Mouse (Mus musculus) gastrocnemius, postnatal 4 days (tissue): Measurements from ENCODE around the gene Cabin1. TPM values are rescaled to one million over a fixed set of nuclear protein-coding genes. Genes with fewer than 3 reads are reported as not detected.

Experiments used
- DNase-seq, 2 experiments: peaks; one replicate each; pipeline ENCODE4 v3.0.0; 2021 to 2022; ENCODE audit warnings: low spot score in 2 of 2, mixed read lengths in 2 of 2
- total RNA-seq, 2 experiments: library from RNA; stranded (reverse); gene quantifications; 2 replicates each; pipeline ENCODE4 v1.2.3; 2021

Cabin1 gene
- total RNA-seq, 2 experiments from 2014 or later, result 29.1 to 30.4 TPM

DNA sequence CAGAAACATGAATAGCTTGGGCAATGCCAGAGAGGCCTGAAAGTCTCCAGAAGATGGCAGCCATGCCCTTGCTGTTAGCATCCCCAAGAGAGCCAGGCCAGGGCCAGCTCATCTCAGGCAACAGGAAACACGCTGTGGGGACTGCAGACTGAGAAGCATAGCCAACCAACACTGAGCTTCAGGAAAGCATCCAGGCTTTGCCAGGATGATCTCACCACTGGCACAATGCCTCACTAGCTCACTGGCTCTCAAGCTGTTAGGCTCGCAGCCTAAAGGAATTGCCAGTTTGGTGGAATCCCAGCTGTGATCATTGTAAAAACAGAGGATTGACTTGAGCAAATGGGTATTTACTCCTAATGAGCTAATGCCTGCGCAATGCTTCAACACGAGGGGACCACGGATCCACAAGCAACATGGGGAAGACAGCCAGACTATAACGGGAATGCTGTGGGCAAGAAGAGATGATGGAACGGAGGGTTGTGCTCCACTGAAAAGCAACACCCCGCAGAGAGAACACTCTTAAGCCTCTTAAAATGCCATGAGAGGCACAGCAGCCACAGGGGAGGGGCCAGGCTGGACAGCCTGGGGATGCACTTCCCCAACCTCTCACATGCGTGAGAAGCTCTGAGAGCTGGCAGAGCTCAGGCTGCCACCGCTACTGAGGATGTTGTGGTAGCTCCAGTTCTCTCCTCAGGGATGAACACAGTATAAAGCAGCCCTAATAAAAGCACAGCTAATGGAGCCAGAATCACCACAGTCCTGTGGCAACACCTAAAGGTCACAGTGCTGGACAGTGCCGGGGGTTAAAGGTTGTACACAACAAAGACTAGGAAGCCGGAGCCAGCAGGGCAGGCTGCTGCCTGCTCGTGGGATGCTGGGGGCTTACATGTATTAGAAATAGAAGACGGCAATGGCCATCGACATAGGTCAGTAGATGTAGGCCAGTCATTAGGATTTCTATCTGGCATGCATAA, 59.6 kb downstream of the Cabin1 start:
- peak; percentile 62 to 88 for DNase-seq

DNA sequence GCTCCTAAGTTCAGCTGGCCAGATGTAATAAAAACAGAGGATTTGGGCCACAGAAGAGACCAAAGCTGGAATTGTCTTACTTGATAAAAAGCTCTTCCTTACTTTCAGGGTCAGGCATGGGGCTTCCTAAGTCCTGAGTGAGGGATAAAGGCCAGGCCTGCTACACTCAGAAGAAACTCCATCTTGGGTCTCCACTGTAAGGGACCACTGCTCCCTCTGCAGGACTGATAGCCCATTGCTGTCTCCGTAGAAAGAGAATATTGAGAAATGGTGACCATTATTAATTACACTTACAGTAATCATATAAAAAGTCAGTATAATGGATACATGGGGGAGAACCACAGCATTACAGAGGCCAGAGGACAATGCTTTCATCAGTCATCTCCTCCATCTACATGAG, 60.6 kb downstream of the Cabin1 start:
- peak in 1 of 2 experiments; percentile 34 for DNase-seq

DNA sequence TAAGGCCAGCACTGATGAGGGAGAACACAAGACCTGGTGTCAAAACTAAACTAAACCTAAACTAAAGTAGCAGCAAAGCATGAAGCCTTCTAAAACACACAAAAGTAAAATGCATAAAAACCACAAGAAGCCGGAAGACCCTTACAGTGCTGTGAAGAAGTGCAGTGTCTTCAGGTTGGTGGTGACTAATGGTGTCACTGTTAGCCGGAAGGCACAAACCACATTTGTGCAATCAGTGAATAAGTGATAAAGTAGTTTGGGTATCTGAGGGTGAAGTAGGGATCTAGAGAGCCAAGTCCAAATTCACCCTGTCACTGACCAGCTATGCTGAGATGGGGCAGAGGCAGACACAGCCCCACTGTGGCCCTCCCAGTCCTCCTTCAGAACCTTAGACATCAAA, 61.6 kb downstream of the Cabin1 start:
- DNase-seq, result no peak

DNA sequence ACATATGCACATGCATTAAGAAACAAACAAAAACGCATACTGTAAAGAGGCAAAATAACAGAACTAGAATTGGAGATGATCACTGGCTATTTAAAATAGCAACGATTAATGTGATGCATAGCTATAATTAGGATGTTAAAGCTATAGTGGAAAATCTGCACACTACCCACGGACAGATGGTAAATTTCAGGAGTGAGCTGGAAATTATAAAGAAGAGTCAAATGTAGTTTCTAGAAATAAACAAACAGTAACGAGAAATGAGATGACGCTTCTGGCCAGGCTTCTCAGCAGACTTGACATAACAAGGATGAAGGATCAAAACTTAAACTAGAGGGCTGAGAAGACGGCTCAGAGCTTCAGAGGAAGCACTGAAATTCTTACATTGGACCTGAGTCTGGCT, 62.9 kb downstream of the Cabin1 start:
- DNase-seq, result no peak

DNA sequence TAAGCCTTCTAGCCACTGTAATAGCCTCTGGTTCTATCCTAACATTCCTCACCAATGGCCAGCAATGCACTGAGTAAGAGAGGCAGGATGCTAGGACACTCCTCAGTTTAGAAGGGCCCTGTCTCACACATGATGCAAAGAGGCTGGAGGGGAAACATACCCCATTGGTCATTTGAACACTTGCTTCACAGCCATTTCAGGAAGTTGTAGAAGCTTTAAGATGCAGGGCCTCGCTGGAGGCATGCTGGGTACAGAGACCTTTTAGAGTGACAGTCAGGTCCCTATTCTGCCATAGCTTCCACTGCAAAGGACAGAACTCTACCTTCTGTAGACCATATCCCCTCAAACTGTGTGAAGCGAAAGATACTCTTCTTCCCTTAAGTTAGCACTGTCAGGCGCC, 66.4 kb downstream of the Cabin1 start:
- DNase-seq, result no peak

DNA sequence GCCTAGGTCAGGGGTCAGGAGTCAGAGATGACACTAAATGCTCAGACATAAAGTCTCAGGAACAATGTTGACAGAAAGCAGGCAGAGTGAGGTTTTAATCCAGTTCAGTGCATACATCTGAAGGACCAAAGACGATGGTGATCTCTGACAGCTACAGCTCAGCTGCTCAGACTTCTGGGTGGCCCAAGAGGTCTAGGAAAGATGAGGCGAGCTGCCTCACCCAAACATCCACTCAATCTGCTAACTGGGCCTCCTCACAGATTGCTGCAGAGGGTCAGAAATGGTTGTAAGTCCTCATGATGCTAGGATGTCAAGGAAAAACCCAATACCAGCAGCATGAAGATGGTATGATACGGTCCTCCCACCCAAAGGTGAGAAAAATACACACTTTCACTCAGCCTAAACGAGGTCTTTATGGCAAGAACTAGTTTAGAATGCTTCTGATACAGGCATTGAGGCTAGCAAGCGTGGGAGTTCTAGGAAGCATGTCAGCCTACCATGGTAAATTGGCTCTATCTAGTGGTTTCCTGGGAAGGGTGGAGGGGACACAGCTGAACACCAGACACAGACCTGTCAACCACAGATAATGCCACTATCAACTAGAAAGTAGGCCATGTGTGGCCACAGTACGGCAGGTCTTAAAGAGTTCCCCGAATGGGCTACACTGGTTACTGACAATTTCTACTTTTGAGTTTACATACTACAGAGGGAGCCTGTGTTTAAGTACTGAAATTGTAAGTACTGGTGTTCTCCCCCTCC, 67.4 kb downstream of the Cabin1 start:
- DNase-seq, result no peak

DNA sequence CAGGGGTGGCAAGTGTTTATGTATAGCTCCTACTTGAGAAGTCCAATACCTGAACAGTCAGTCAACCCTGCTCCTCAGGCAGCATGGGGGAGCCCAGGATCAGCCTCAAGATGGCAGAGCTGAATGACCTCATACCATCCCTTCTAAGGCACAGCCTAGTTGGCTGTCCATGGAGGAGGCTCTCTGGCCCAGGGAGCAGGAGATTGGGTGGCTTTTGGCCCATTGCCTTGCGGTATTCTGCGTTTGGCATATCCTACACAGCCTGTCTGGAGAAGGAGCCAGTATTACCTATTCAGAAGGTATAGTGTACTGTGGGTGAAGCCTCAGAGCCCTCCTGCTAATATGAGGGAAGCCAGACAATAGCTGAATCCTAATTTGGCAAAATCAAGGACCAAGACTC, 68.6 kb downstream of the Cabin1 start:
- no peak for DNase-seq

DNA sequence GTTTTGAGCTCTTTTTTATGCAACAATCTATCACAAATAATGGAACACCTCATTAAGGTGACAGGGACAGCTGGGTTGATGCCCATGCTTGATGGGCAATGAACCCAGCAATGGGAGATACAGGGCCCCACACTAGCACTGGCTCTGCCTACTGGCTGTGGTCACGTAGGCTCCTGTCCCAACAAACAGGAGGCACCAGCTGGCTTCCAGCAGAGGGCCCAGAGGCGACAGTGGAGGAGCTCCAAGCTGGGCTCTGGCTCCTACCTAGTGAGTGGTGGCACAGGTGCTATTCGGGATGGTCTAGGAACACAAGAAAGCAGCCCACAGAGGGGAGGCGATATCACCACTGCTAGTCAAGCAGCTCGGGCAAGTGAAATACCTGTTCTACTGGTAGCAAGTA, 69.1 kb downstream of the Cabin1 start:
- no peak for DNase-seq

DNA sequence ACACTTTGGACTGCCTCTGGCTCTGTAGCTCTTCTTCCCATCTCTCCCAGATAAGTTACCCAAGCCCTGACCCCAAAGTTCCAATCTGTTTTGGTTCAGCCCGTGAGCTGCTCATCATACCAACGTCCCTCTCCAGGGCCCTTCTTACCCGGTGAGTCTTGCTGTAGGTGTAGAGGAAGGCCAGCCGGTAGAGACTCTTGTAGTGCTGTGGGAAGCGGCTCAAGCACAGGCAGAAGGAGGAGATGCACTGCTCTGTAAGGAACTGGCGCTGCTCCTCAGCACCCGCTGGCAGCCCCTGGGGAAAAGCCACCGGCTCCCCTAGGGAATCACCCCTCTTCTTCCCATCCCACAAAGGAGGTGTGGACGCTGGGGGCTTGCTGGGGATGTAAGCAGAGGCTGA, 69.6 kb downstream of the Cabin1 start:
- DNase-seq, result no peak

DNA sequence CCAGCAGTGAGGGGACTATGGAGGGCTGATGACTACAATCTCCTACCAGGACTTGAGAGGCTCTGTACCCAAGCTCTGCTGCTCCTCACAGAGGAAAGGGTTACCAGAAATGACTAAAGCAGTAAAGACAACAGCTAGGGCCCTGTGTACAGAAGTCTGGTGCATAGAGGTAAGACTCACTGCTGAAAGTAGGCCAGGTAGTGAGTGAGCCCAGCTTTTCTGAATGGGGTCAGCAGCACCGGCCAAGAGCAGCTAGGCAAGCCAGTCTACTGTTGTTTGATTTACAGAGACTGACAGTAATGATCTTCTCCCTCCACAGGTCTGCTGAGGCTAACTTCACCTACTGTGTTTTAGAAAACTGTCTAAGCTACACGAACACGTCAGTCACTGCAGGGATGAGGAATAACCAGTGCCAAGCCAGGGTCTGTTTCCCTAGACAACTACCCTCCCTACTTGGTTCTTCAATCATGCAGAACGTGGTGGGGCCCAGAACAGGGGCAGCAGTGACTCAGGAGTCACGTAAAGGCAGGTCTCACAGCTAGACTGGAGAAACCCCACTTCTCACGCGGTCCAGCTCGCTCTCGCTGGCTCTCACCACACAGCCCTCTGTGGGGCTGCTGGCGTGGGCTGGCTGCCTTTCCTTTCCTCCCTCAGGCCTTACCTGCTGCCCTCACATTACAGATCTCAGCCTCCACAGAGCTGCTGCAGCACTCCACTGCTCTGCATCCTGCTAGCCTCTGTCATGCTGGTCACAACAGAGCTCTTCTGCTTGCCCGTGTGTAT, 70.5 kb downstream of the Cabin1 start:
- DNase-seq, result no peak

DNA sequence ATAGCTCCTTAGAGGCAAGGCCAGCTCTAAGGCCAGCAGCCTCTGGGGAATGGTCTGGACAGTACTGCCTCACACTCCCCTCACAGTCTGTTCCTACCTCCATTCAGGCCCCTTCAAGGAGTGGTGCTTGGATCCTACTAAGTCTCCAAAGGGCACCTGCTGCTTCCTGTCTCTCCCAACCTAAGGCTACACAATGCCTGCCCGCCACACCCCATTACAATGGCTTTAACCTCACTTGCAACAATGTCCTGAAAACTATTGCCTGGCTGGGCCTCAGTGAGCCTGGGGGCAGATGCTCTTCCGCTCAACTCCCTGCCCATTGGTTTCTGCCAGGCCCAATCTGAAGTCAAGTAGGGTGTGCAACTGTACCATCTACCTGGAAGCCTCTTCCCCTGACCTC, 75.5 kb downstream of the Cabin1 start:
- DNase-seq, result no peak

DNA sequence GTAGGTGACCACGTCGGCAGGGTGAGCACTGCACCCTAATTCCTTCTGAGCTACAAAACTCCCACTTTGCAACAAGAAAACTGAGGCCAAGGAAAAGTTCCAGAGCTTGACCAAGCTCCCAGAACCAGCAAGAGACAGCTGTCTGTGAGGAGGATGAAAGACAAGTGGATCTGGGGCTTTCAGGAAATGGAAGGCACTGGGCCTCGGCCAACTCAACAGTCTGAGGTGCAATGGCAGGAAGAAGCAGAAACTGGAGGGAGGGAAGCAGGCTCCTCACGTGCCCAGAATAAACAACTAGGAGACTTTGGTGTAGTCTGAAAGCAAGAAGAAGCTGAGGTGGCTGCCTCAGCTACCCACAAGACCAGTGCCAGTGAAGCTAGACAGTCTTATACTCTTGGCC, 77.4 kb downstream of the Cabin1 start:
- DNase-seq, result no peak

DNA sequence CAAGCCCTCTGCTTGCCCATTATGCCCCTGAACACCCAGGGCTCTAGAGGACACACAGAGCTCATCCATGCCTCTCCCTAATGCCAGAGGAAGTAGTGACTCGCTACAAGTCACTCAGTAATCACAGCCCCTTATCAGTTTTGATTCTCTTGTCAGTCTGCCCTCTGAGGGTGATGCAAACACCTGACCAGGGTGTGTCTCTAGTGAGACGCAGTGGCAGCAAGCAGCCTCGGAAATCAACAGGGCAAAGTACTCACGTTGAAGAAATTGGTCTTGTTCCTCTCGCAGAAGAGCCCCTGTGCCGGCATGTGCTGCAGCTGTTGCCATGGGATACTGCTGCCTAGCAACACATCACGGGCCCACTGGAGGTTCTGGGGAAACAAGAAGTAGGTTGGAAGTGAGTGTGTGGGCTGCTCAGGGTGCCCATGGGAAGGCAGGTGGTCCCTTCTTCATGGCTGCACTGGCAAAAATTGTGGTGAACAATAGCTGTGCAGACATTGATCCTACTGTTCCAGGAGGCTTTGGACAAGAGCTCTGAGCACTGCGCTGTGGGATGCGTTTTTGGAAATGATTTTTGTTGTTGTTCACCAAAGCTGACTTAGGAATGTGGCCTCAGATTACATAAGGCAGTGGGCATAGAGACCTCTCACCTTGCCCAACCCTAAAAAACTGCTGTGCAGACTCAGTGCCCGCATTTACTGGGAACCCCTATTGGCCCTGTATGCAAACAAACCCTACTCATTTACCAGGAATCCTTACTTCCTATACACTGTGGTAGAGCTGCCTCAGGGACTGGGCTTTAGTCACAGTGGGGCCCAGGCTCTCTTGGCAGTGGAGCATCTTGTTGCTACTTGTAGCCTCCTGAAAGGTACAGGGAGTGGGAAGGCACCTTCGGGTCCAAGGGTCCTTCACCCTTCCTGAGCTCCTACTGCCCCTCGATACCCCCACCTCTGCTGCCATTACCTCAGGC, 79.8 kb downstream of the Cabin1 start:
- DNase-seq, result no peak

DNA sequence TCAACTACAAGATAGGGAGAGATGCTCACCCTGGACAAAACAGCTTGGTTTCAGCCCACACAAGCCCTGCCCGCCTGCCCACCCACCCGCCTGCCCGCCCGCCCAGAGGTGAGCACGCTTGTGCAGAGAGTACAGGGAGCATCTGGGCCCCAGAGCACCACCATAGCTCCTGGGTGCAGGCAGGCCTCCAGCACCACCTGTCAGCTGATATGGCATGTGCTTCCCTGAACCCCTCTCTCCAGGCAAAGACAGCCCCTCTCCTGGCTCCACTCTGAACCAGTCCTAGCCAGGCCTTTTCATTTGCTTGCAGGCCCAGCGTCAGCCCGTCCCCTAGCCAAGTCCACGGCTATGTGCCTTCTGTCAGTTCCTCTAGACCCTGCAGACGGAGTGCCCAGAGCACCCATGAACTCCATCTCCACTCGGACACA, 83.6 kb downstream of the Cabin1 start:
- no peak for DNase-seq

DNA sequence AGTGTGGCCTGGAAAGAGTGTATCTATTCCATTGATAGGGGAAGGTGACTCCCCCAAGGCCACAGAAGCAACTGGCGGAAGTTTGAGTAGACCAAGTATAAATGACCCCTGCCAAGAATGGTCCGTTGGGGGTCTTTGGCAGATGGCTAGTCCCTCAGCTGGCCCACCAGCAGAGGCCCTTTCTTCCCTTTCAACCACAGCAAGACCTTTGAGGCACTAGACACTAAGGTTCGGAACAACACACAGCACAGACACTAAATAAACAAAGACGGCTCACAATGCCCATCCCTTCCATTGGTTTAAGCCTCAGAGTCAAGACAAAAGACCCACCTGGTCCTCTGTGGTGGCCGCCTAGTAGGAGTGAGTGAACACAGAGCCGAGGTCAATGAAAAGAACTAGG, 84.9 kb downstream of the Cabin1 start:
- no peak for DNase-seq

DNA sequence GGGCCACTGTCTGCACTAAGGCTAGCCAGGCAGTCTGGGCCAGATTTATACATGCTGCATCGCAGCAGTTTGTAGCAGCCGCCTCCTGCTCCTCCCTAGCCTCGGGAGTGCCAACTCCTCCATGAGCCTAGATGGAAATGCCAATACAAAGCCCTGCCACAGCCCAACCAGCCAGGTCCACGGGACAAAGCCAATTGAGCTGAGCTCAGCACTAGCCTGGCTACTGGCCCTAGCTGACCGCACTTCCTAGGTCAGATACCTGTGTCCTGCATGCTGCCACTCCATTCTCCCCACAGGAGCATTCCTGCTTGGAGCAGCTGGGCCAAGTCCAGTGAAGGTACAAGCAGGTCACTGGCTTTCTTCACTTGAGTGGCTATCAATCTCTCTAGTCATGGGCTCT, 86.2 kb downstream of the Cabin1 start:
- DNase-seq, result no peak

DNA sequence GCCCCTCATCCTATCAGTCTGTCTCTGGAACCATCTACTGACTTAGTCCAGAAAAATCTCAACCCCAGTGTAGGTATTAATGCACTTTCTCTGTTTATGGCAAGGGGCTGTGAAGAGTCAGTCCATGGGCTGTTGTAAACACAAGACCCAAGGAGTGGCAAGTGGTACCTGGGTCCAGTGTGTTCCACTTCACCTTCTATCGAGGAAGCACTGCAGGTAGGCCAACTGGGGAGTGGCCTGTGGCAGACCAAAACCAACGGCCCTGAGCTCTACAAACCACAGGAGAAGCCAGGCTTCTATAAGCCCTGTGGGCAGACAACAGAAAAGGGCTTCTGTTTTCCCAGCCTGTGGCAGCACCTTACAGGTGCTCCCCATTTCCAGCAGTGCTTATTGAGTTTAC, 86.6 kb downstream of the Cabin1 start:
- DNase-seq, result no peak

DNA sequence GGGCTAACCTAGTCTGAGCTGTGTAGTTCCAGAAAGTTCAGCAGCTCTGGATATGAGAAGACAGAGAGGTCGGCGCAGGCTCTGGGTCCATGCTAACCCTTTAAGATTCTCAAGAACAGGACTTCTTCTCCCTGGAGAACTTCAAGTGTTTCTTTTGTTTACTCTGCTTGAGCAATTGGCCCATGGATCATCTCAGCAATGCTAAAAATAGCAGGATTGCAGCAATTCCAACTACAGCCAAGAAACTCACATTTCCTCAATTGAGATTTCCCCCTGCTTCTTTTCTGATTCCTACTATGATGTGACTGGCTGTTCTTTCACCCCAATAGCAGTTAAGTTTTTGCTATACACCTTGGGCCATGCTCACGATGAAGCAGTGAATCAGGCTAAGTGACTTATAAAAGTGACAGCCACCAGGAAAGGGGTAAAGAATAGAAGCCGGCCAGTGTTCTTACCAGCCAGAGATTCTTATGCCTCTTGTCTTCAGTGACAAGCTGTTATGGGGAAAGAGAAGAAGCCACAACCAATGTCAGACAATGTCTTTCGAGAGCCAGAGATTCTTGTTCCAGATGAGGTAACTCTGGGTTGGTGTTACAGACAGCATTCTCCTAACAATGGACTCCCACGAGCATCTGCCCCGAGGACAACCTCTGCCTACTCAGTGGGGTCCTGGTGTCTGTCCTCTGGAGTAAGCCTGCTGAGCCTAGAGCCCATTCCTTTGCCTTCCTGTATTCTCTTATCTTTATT, 87.1 kb downstream of the Cabin1 start:
- no peak for DNase-seq

DNA sequence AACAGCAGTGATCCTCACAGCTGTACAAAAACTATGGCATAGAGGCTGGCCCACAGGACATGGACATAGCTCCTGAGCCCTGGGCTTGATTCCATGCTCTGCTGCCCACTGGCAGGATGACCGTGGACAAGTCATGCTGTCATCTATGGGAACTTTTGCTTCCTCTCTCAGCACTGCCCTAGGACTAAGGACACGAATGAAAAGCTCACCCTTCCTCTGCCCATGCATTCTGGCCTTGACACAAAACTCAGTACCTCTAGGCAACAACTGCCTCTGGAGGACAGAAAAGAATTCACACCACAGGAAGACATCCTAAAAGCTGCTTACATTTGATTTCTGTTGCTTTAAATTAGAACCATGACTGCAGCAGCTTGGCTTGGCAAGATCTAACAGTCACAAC, 87.9 kb downstream of the Cabin1 start:
- no peak for DNase-seq

DNA sequence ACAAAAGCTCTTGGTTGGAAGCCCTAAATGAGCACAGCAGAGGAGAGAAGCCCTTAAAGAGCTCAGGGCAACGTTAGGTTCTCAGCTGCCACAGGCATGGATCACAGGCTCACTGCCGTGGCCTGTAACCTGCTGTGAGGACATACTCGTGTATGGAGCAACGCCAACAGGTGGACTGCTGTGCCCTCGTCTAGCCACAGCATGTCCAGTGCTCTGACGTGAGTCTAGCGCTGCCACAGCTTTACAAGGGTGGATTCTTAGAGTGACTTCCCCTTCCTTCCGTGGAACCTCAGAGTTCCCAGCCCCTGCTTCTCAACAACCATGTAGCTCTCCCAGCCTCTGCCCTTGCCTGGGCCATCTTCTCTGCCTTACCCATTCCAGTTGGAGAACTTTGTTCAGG, 88.5 kb downstream of the Cabin1 start:
- no peak for DNase-seq
